Mouse (Mus musculus) ES-E14 (cell line): ENCODE data around the gene A230050P20Rik. TPM values are rescaled to one million over a fixed set of nuclear protein-coding genes. Genes with fewer than 3 reads are reported as not detected.

ENCODE experiments used
- DNase-seq: peaks from one replicate; pipeline ENCODE4 v3.0.0-alpha.2; 2013; ENCODE audit warnings: low read depth, low spot score
- H3K27ac ChIP-seq: 2 replicates; pipeline ENCODE4 v1.5.1; 2012; ENCODE audit warnings: low read depth, mild to moderate bottlenecking, low read length, moderate library complexity, mixed read lengths; ENCODE audit not compliant: poor library complexity, insufficient read depth, severe bottlenecking
- H3K36me3 ChIP-seq: 2 replicates; pipeline ENCODE4 v1.6.1; 2012; ENCODE audit warnings: mild to moderate bottlenecking, low read length, moderate library complexity, mixed read lengths; ENCODE audit not compliant: control insufficient read depth, poor library complexity, insufficient read depth, severe bottlenecking
- H3K4me1 ChIP-seq, 2 experiments: fragments of 150-350 bp in 1 of 2; sonication (generic) in 1 of 2; 2 replicates each; pipeline ENCODE4 v1.6.1; 2012; ENCODE audit warnings: low read length in 2 of 2, mild to moderate bottlenecking in 1 of 2, mixed read lengths in 1 of 2; ENCODE audit not compliant: control insufficient read depth in 2 of 2, insufficient read depth in 2 of 2, poor library complexity in 1 of 2
- H3K4me3 ChIP-seq, 2 experiments: fragments of 150-350 bp in 1 of 2; sonication (generic) in 1 of 2; 2 replicates each; pipeline ENCODE4 v1.5.1; 2012; ENCODE audit warnings: low read length in 2 of 2, low read depth in 1 of 2, mild to moderate bottlenecking in 1 of 2, mixed read lengths in 1 of 2; ENCODE audit not compliant: insufficient read depth in 1 of 2, poor library complexity in 1 of 2, severe bottlenecking in 1 of 2
- H3K9ac ChIP-seq: 2 replicates; pipeline ENCODE4 v1.6.1; 2012; ENCODE audit warnings: low read depth, mild to moderate bottlenecking, low read length, mixed read lengths; ENCODE audit not compliant: poor library complexity, insufficient read depth, severe bottlenecking
- H3K9me3 ChIP-seq: fragments of 150-350 bp; sonication (generic); 2 replicates; pipeline ENCODE4 v1.6.1; 2012; ENCODE audit warnings: low read depth, mild to moderate bottlenecking, low read length; ENCODE audit not compliant: control insufficient read depth, insufficient read depth
- CHD2 ChIP-seq: IDR thresholded peaks from 2 replicates; pipeline ENCODE4 v1.6.1; 2014; ENCODE audit warnings: mild to moderate bottlenecking, low read depth, low read length, inconsistent platforms
- HCFC1 ChIP-seq: IDR thresholded peaks from 2 replicates; pipeline ENCODE4 v1.6.1; 2012; ENCODE audit warnings: low read length, inconsistent platforms, borderline replicate concordance; ENCODE audit not compliant: insufficient read depth
- MAFK ChIP-seq: IDR thresholded peaks from 2 replicates; pipeline ENCODE4 v1.6.1; 2014; ENCODE audit warnings: mild to moderate bottlenecking, low read depth, low read length, inconsistent platforms; ENCODE audit not compliant: insufficient read depth
- ZC3H11A ChIP-seq: IDR thresholded peaks from 2 replicates; pipeline ENCODE4 v1.6.1; 2012; ENCODE audit warnings: low read depth, mild to moderate bottlenecking, inconsistent platforms, low read length, borderline replicate concordance
- ZNF384 ChIP-seq: IDR thresholded peaks from 2 replicates; pipeline ENCODE4 v1.6.1; 2012; ENCODE audit warnings: low read depth, low read length, inconsistent platforms
- in situ Hi-C, 2 experiments: fragments of 600-800 bp; cut with MboI; formaldehyde crosslinking; loops; one replicate each; pipeline ENCODE4 v1.15.1; 2025; ENCODE audit warnings: low sequenced_read_pairs in 2 of 2, inconsistent platforms in 1 of 2; ENCODE audit not compliant: unreplicated experiment in 2 of 2
- total RNA-seq: library from RNA; depleted of rRNA; stranded (reverse); fragments of 300-350 nt; gene quantifications from 2 replicates; pipeline ENCODE4 v1.2.3, GENCODE M21; 2012

The A230050P20Rik gene
- total RNA-seq, 1 experiment = 8.3 TPM

- peak; percentile 71 for DNase-seq
- in situ Hi-C loops = loop anchor here in 1 of 2 experiments (10.0 kb wide), 1 partner anchor 106 kb away; the partner anchor contains the start of gene Mrpl4
- Histone ChIP-seq H3K4me3 (peak within 1 kb of the TSS; percentile 96 to 100), H3K36me3 (peaks cover 35% of the 10 kb centered on the region), H3K4me1 (peaks cover 0 to 8% of the 10 kb centered on the region in 2 experiments; a peak in 1 of 4 replicates), H3K27ac (peak within 1 kb of the TSS; percentile 70), H3K9ac (peak within 1 kb of the TSS; percentile 97), H3K9me3 (no peaks in the 10 kb centered on the region)
- TF ChIP-seq ZNF384 = peak; percentile 37; the same call in 1 of the 2 replicates
- TF ChIP-seq ZC3H11A = no peak
- no peak for TF ChIP-seq CHD2
- TF ChIP-seq MAFK = no peak
- TF ChIP-seq HCFC1 = peak; percentile 80; the same call in 1 of the 2 replicates
Observed at GRCm38 (mm10) chr9:20898511-20899073, 30.1 kb downstream of the A230050P20Rik start, which contains the start of gene Eif3g. TSS of gene Eif3g (minus strand) at chr9:20898623.

DNA sequence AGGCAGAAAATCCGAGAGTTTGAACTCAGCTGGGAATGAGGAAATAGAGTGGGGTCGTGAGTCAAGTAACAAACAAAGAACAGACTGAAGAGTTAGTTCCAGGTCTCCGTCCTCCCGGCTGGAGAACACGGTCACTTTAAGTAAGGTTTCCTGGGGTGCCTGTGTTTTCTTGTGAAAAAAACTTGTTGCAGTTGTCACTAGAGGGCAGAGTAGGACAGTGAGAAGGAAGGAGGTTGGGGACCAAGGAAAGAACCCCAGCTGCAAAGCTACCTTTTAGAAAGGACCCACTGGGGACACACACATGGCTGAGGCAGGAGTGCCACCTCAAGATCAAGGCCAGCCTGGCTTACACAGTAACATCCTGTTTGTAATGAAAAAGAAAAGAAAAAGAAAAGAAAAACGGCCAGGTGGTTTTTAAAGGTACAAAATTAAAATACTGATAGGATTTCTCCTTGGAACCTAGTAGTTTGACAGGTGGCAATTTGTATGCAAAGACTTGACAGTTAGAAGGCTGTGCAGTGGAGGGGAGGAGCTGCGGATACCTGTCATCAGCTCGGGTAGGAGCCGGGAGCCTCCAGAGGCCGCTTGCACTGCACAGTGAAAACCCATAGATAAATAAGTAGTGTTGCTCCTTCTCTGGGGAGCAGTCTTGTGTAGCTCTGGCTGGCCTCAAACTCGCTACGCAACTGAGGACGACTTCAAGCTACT is 33.2 kb downstream of the A230050P20Rik start:
- Histone ChIP-seq H3K27ac (no peak overlapping the region), H3K4me1 (no peaks in the 10 kb centered on the region; a peak in 1 of 4 replicates), H3K4me3 (no peak overlapping the region), H3K9me3 (no peaks in the 10 kb centered on the region; the same call in 1 of the 2 replicates), H3K9ac (no peak overlapping the region), H3K36me3 (peaks cover 24% of the 10 kb centered on the region)
- in situ Hi-C loops = loop anchor here in 1 of 2 experiments (10.0 kb wide), 1 partner anchor 93 kb away; no protein-coding TSS in a partner anchor
- TF ChIP-seq HCFC1 = no peak
- TF ChIP-seq ZC3H11A = peak; percentile 39; the same call in 1 of the 2 replicates
- no peak for TF ChIP-seq CHD2
- TF ChIP-seq ZNF384 = peak; percentile 66; the same call in 1 of the 2 replicates
- TF ChIP-seq MAFK = no peak
- no peak for DNase-seq

GRCm38 (mm10) chr9:20902174-20902491 is 33.7 kb downstream of the A230050P20Rik start:
- Histone ChIP-seq H3K9ac (peak overlapping the region; percentile 13; the same call in 1 of the 2 replicates), H3K9me3 (no peaks in the 10 kb centered on the region; the same call in 1 of the 2 replicates), H3K27ac (no peak overlapping the region), H3K4me3 (no peak overlapping the region), H3K4me1 (no peaks in the 10 kb centered on the region; a peak in 1 of 4 replicates), H3K36me3 (peaks cover 23% of the 10 kb centered on the region)
- DNase-seq = no peak
- in situ Hi-C loops = loop anchor here in 1 of 2 experiments (10.0 kb wide), 1 partner anchor 93 kb away; no protein-coding TSS in a partner anchor
- TF ChIP-seq ZNF384 = no peak
- no peak for TF ChIP-seq MAFK
- no peak for TF ChIP-seq CHD2
- no peak for TF ChIP-seq ZC3H11A
- no peak for TF ChIP-seq HCFC1

DNA sequence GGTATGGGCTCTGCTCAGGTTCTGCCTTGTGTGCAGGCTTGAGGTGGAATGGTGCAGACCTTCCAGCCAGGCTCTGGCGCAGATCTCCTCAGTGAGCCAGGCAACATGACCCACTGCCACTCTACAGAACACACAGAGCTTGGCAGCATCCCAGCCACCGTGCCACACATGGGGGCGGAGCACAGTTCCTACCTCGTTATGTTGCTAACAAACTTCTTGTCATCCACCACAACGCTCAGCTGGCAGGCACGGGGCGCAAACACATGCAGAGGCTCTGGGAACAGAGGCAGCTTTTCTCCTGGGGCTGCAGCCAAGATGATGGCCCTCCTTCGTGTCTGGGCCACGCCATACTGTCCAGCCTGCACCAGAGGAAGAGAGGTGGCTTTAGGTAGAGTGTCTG is 41.5 kb downstream of the A230050P20Rik start:
- Histone ChIP-seq H3K27ac (no peak overlapping the region), H3K9me3 (no peaks in the 10 kb centered on the region; the same call in 1 of the 2 replicates), H3K4me1 (peaks cover 0 to 2% of the 10 kb centered on the region in 2 experiments; a peak in 1 of 4 replicates), H3K9ac (no peak overlapping the region), H3K4me3 (no peak overlapping the region), H3K36me3 (peaks cover 89% of the 10 kb centered on the region)
- DNase-seq = no peak
- in situ Hi-C loops = loop anchor here in 1 of 2 experiments (10.0 kb wide), 1 partner anchor 85 kb away; no protein-coding TSS in a partner anchor
- TF ChIP-seq ZNF384 = no peak
- TF ChIP-seq MAFK = no peak
- TF ChIP-seq HCFC1 = no peak
- TF ChIP-seq ZC3H11A = no peak
- no peak for TF ChIP-seq CHD2
